Mouse (Mus musculus): ENCODE data around the gene Kcnip1. TPM values are rescaled to one million over a fixed set of nuclear protein-coding genes. Genes with fewer than 3 reads are reported as not detected.

Kcnip1 gene
- polyA plus RNA-seq, 1 experiment from 2014 or later = 0.62 TPM

DNA sequence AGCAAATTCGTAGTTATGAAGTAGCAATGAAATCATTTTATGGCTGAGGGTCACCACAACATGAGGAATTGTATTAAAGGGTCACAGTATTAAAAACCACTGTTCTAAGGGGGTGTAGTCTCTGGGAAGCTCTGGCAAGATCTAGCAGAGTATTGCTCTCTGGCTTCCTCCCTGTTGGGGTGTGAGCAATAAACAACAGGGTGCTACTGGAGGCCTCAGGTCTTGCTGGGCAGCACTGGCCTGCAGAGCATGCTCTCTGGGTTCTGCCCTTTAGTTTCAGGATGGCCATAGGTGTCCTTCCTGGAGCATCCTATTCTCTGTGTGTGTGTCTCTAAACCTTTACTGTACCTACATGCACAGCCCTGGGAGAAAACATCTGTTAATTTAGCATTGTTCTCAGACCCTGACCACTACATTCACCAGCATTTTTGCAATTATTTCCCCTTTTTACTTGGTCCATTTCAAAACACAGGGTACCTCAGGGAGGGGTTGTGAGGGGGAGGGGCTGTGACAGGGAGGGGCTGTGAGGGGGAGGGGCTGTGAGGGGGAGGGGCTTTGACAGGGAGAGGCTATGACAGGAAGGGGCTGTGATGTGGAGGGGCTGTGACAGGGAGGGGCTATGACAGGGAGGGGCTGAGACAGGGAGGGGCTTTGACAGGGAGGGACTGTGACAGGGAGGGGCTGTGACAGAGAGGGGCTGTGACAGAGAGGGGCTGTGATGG, 291.6 kb downstream of the Kcnip1 start:
- H3K4me2 ChIP-seq = no peak overlapping the region
- H3K4me3 ChIP-seq (ENCODE audit: low read depth, low read length) = no peak overlapping the region
- 55% methylated on average over 1 of the region's 1 CpGs for WGBS
- DNase-seq = no peak
- no peak overlapping the region for H3K27ac ChIP-seq (ENCODE audit: low read depth)
- ATAC-seq (ENCODE audit: insufficient read depth) = no peak
- TF ChIP-seq CTCF (IDR thresholded peaks at IDR 0.05; ENCODE audit: low read depth) = no peak
- H3K4me1 ChIP-seq (ENCODE audit: insufficient read depth) = no peaks in the 10 kb centered on the region
- no peaks in the 10 kb centered on the region for H3K27me3 ChIP-seq (ENCODE audit: insufficient read depth, low read length)
- no peak overlapping the region for H3K9ac ChIP-seq
- no peaks in the 10 kb centered on the region for H3K9me3 ChIP-seq (ENCODE audit: low read depth, low read length)
- H3K36me3 ChIP-seq (ENCODE audit: insufficient read depth) = no peaks in the 10 kb centered on the region

DNA sequence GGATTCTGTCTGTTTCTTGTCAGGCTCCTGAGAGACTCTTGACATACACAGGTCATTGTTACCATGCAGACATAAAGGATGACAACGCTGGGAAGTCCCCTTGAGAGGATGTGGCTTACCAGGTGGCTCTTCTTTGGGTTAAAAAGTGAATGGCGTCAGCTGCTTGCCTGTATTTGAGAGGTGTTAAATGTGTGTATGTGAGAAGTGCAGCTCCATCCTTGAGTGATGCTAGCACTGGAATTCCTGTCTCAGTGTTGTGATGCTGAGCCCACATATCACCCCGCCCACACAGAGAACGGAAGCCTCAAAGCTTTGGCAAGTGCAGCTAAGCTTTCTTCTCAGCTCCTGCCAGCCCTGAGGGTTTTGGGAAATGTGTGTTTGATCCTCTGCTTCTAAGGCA, 292.2 kb downstream of the Kcnip1 start:
- Histone ChIP-seq H3K4me1 (ENCODE audit: insufficient read depth) (no peaks in the 10 kb centered on the region), H3K4me3 (ENCODE audit: low read depth, low read length) (no peak overlapping the region), H3K4me2 (no peak overlapping the region), H3K9me3 (ENCODE audit: low read depth, low read length) (no peaks in the 10 kb centered on the region), H3K36me3 (ENCODE audit: insufficient read depth) (no peaks in the 10 kb centered on the region), H3K9ac (no peak overlapping the region), H3K27me3 (ENCODE audit: insufficient read depth, low read length) (no peaks in the 10 kb centered on the region), H3K27ac (ENCODE audit: low read depth) (no peak overlapping the region)
- DNase-seq (no peak), ATAC-seq (ENCODE audit: insufficient read depth) (no peak)
- 41% methylated on average over 4 of the region's 4 CpGs for WGBS
- TF ChIP-seq CTCF (IDR thresholded peaks at IDR 0.05; ENCODE audit: low read depth) = no peak

DNA sequence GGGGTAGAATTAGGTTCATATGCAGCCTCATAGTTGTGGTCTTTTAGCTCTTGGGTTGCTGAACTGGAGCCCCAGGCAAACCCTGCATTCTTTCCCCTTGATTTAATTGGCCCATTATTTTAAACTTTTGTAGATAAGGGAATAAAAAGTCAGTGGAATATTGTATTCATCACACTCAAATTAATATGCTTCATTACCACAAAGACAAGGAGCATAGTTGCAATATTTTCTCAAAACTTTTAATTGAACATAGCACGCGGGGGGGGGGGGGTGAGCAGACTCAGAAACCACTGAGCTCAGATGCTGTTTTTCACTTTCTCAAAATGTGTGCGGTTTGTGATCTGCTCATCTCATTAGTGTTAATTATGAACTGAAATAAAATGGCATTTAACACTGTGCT, 302.8 kb downstream of the Kcnip1 start:
- no peak overlapping the region for H3K9ac ChIP-seq
- no peaks in the 10 kb centered on the region for H3K4me1 ChIP-seq (ENCODE audit: insufficient read depth)
- H3K36me3 ChIP-seq (ENCODE audit: insufficient read depth) = no peaks in the 10 kb centered on the region
- H3K27me3 ChIP-seq (ENCODE audit: insufficient read depth, low read length) = no peaks in the 10 kb centered on the region
- H3K27ac ChIP-seq (ENCODE audit: low read depth) = no peak overlapping the region
- H3K4me2 ChIP-seq = no peak overlapping the region
- H3K4me3 ChIP-seq (ENCODE audit: low read depth, low read length) = no peak overlapping the region
- 94% methylated on average over 3 of the region's 3 CpGs for WGBS
- H3K9me3 ChIP-seq (ENCODE audit: low read depth, low read length) = no peaks in the 10 kb centered on the region
- ATAC-seq (ENCODE audit: insufficient read depth) = no peak
- TF ChIP-seq CTCF (IDR thresholded peaks at IDR 0.05; ENCODE audit: low read depth) = no peak
- DNase-seq = no peak

DNA sequence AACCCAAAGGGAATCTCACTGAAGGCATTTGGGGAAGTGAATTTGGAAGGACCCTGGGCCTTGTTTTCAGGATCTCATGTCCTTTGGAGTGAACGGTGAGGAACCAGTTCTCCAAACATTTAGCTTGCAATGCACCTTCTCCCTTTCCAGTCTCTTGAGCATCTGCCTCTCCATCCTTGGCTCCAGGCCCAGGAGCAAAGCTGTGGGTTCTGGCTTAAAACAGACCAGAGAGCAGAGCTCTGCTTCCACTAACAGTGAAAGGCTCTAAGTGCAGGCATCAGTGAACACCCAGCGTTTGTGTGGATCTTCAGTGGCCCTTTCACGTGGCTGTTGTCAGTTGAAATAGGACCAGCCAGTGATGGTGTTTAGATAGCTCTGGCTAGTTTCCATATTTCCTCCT, 307.0 kb downstream of the Kcnip1 start:
- Histone ChIP-seq H3K36me3 (ENCODE audit: insufficient read depth) (no peaks in the 10 kb centered on the region), H3K9me3 (ENCODE audit: low read depth, low read length) (no peaks in the 10 kb centered on the region), H3K9ac (no peak overlapping the region), H3K27me3 (ENCODE audit: insufficient read depth, low read length) (no peaks in the 10 kb centered on the region), H3K4me3 (ENCODE audit: low read depth, low read length) (no peak overlapping the region), H3K4me1 (ENCODE audit: insufficient read depth) (no peaks in the 10 kb centered on the region), H3K4me2 (no peak overlapping the region), H3K27ac (ENCODE audit: low read depth) (no peak overlapping the region)
- 50% methylated on average over 3 of the region's 3 CpGs for whole genome bisulfite sequencing
- DNase-seq (peak; percentile 60), ATAC-seq (ENCODE audit: insufficient read depth) (peak; percentile 49; the same call in 1 of the 2 replicates)
- TF ChIP-seq CTCF (IDR thresholded peaks at IDR 0.05; ENCODE audit: low read depth) = no peak

DNA sequence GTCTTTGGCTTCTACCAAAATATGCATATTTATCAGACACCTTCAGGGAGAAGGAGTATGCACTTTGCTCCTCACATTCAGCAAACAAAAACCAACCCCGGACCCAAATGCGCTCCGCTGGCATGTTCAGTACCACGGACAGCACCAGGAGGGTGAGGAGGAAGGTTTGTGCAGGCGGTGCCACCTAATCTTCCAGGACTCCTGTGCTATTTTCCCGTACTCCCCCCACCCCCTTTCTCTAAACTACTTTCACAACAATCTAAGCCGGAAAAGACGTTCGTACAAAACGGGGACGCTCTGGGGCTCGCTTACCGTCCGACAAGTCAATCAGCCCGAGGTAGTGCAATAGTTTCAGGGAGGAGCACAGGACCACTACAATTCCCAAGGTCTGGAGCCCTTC, 312.8 kb downstream of the Kcnip1 start:
- ATAC-seq (ENCODE audit: insufficient read depth) (no peak), DNase-seq (peak; percentile 87)
- WGBS = 2% methylated on average over 15 of the region's 15 CpGs
- Histone ChIP-seq H3K27ac (ENCODE audit: low read depth) (no peak overlapping the region), H3K4me2 (no peak overlapping the region), H3K36me3 (ENCODE audit: insufficient read depth) (no peaks in the 10 kb centered on the region), H3K9ac (no peak overlapping the region), H3K27me3 (ENCODE audit: insufficient read depth, low read length) (no peaks in the 10 kb centered on the region), H3K4me3 (ENCODE audit: low read depth, low read length) (no peak overlapping the region), H3K4me1 (ENCODE audit: insufficient read depth) (no peaks in the 10 kb centered on the region), H3K9me3 (ENCODE audit: low read depth, low read length) (no peaks in the 10 kb centered on the region)
- TF ChIP-seq CTCF (IDR thresholded peaks at IDR 0.05; ENCODE audit: low read depth) = no peak

DNA sequence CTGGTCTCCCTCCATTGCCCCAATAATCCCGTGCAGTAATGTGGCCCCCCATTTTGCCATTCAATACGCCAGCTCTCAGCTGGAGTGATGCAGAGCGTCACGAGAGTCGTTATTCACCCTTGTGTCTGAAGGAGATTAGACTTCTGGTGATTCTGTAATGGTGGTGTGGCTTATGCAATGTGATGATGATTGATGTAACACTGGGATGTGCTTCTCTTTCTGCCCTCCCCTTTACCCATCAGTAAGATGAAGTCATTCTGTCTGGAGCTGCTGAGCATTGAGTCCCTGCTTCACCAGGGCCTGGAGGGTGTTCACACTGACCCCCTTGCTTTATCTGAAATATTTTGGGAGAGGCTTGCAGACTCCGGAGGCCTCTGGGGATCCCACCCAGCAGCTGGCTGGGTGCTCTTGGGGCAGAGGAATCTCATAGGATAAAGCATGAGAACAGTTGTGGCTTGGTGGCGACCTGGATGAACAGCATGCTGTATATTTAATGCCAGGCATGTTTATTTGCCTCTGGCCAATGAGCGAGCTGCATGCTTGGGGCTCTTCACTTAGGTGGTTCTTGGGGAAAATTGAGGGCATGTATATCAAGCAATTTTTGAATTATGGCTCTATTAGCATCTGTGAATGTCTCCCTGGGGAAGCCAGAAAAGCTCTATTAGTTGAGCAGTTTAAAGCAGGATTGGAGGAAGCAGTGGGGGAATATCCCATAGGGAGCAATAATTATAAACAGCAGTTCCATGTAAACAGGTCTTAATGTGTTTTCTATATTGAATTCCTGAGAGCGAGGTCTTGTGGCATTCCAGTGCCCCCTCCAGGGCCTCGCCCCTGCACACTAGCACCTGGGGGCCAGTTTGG, 322.6 kb downstream of the Kcnip1 start:
- Histone ChIP-seq H3K27ac (ENCODE audit: low read depth) (no peak overlapping the region), H3K9ac (no peak overlapping the region), H3K27me3 (ENCODE audit: insufficient read depth, low read length) (no peaks in the 10 kb centered on the region), H3K4me3 (ENCODE audit: low read depth, low read length) (no peak overlapping the region), H3K4me1 (ENCODE audit: insufficient read depth) (no peaks in the 10 kb centered on the region), H3K36me3 (ENCODE audit: insufficient read depth) (no peaks in the 10 kb centered on the region), H3K4me2 (no peak overlapping the region), H3K9me3 (ENCODE audit: low read depth, low read length) (no peaks in the 10 kb centered on the region)
- TF ChIP-seq CTCF (IDR thresholded peaks at IDR 0.05; ENCODE audit: low read depth) = no peak
- ATAC-seq (ENCODE audit: insufficient read depth) = no peak
- no peak for DNase-seq
- WGBS = 61% methylated on average over 10 of the region's 10 CpGs

DNA sequence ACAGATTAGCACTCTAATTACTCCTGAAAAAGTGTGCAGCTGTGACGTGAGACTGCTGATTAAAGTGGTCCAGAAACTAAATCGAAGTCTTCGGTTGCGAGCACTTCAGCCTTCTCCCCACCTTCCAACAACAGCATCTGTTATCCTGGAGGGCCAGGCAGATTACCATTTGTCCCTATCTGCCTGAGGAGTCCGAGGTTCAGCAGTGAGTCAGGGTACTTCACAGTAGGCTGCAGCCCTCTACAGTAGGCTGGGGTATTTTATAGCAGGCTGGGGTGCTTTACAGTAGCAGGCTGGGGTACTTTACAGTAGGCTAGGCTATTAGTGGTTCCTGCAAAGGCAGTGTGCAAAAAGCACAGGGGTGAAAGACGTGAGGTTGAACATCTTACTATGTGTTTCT, 324.6 kb downstream of the Kcnip1 start:
- H3K4me1 ChIP-seq (ENCODE audit: insufficient read depth) = no peaks in the 10 kb centered on the region
- ATAC-seq (ENCODE audit: insufficient read depth) (no peak), DNase-seq (no peak)
- no peak overlapping the region for H3K4me2 ChIP-seq
- H3K27me3 ChIP-seq (ENCODE audit: insufficient read depth, low read length) = no peaks in the 10 kb centered on the region
- H3K9me3 ChIP-seq (ENCODE audit: low read depth, low read length) = no peaks in the 10 kb centered on the region
- no peak overlapping the region for H3K9ac ChIP-seq
- TF ChIP-seq CTCF (IDR thresholded peaks at IDR 0.05; ENCODE audit: low read depth) = no peak
- H3K27ac ChIP-seq (ENCODE audit: low read depth) = no peak overlapping the region
- WGBS = 53% methylated on average over 6 of the region's 6 CpGs
- H3K36me3 ChIP-seq (ENCODE audit: insufficient read depth) = no peaks in the 10 kb centered on the region
- H3K4me3 ChIP-seq (ENCODE audit: low read depth, low read length) = no peak overlapping the region
